Mouse (Mus musculus): ENCODE results near the gene Saysd1. TPM values are rescaled to one million over a fixed set of nuclear protein-coding genes. Genes with fewer than 3 reads are reported as not detected.

Saysd1 gene
- total RNA-seq, 2 experiments from 2014 or later, result 2.0 to 3.0 TPM

DNA sequence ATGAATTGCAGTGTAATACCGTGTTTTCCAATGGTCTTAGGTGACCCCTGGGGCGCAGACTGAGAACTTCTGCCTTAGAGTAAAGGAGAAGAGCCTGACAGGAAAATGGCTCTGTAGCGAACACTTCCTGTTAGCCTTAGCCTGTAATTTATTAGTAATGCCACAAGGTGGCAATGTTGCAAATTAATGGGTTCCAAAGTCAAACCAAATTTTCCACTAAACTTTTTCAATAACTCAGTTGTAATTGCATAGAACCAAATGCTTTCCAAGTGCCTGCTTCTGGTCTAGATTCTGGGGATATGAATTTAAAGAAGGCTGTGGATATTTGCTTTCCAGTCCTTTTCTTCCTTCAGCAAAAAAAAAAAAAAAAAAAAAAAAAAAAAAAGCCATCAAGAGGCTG lies 26.1 kb downstream of the Saysd1 start:
- no peak for DNase-seq

DNA sequence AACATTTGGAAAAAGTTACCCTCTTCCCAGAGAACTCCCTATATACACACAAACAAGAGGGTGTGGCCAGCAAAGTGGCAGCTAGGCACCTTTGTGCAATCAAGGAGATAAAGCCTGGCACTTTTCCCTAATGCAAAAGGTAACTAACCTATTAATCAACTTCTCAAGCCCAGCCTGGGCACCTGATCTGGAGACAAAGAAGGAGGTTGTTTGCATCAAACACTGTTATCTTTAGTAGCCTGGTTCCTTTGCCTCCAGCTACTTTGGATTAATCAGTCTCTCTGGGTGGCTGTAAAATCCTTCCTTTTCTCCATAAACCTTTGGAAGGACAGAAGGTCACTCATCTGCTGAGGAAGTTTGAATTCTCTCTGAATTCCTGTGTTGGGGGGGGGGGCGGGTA lies 27.4 kb downstream of the Saysd1 start:
- no peak for DNase-seq

DNA sequence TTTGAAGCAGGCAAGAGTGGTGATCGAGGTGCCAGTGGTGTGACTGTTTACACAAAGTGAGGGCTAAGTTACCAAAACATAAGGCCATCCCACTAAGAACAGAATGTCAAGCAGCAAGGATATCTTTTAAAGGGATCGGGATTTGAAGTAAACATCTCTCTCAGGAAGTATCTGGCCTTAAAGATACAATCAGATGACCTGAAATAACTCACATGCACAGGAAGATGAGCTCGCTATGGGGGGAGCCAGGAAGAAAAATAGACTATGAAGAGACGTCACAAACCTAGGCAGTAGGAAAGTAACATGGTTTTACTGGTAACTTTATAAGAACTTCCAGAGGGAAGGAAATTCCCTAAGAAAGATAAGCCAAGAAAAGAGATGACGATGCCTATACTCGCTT lies 32.1 kb downstream of the Saysd1 start:
- DNase-seq, result no peak

DNA sequence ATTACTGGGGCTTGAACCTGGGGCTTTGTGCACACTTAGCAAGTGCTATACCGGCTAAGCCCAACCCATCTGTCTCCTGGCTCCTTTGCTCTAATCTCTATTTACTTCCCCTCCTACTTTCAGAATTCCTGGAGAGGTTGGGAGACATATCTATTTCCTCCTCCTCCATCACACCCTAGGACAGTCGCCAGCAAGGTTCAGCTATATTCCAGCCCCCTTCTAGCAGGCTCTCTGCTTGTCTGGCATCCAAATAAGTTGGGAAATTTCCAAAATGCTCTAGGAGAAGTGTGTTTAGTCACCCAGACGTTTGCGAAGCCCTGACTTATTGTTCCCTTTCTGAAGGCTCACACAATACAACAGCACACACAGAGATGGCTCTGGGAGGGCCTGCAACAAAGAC lies 35.1 kb downstream of the Saysd1 start:
- DNase-seq, result no peak

DNA sequence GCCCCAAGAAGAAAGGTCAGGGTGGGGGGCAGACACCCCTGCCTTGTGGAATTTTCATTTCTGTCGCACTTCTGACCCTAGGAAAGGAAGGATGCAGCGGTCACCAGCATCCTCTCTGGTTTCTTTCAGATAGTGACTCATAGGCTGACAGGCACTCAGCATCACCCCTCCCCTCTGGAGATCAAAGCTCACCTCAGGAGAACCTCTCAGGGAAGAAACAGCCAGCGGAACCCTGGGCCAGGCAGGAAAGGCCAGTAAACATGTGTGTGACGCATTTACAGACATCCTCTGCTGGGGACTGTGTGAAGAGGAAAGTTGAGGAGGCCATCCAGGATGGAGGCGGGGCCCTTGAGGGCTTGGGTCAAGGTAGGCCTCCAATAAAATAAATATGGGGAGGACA lies 40.3 kb downstream of the Saysd1 start:
- no peak for DNase-seq

DNA sequence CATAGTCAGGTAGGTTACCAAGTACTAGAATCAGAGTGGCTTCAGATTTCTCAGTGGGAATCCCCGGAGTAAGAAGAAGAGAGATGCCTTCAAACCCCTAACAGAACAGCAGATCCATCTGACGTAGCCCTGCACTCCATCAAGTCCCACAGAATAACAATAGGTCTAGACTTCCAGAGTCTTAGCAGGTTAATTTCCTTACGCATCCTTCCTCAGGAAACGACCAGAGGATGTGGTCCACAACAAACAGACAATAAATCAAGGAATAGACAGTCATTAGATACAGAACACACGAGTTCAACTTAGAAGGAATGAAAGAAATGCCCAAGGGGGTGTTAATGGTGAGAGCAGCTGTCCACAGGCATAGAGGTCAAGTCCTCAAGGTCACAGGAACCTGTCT lies 43.4 kb downstream of the Saysd1 start:
- no peak for DNase-seq

DNA sequence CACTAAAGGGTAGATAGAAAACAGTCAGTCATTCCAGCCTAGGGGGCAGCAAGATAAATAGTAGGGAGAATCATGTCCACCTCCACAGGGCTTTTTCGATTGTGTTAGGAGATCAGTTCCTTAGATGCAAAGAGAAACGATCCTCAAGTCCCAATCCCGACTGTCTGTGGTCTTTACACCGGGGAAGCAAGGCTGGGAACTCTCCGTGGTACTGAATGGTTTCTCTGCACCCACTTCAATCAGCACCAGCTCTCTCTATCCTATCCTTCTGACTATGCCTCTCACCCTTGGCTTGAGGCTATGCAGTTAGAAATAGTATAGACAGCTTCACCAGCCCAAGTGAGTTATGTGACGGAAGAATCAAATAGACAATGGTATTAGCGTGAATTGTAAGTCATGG lies 44.8 kb downstream of the Saysd1 start:
- DNase-seq, result no peak

DNA sequence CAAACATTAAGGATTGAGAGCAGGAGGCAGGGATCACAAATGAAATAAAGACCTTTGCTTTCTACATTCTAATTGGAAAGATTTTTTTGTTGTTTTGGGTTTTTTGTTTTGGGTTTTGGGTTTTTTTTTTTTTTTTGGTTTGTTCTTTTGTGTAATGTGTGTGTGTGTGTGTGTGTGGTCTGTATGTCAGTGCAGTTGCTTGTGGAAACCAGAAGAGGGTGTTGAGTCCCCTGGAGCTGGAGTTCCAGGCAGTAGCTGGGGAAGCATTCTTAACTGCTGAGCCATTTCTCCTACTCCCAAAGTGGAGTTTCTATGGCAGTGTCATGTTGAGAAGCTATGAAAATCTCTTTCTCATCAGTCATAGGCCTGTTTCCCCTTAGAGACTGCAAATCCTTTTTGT lies 54.0 kb downstream of the Saysd1 start:
- no peak for DNase-seq

DNA sequence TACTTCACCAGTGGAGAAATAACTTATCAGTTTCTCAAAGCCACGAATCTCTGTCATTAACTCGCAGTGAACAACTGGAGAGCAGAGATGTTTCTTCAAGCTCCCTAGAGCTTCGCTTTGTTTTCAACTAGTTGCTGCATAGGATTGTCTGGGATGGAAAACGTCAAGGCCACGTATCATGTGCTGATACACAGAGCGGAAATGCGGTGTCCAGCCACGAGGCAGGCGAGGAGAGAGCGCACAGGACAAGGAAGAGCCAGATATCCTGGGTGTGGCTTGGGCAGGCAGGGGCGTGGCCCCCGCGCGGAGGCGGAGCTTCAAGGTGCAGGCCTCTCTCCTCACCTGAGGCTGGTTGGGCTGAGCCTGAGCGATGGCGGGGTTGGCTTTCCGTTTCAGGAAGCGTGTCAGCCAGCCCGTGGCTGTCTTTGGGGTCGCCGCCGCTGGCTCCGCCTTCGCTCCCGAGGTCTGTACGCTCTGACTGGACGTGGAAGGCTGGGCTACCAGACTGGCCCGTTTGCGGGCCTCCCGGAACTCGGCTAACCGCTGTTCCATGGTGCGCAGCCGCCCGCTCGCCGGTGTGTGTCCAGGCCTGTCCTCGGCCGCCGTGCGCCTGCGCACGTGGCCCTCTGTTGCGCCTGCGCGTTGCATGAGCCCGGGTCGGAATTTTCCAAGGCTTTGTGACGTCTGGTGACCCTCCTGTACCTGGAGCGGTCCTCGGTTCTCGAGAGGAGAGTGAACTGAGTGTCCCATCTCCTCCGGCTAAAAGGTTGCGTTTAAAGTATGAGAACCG lies 55.6 kb downstream of the Saysd1 start:
- peak; percentile 86 for DNase-seq

DNA sequence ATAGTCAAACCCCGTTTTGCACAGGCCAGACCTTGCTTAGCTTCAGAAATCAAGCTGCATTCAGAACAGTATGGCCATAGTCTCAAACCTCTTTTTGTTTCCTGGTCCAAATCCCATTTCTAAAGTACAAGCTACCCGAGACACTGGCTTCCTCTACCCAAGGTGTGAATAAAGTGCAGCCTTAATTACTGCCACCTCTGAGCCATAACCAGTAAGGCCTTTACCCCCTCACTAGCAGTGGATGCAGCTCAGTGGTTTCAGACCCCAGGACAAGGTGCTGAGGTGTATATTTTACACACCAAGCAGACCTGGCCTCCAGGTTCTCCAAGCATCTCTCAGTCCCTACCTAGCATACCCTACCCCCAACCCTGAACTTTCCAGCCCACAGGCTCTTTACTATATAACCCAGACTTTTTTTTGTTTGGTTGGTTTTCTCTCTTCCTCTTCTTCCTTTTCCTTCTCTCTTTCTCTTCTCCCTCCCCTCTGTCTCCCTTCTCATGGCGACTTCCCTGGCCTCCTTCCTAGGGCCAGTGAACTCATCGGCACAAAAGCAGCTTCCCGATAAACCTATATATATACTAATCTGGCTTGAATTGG lies 56.3 kb downstream of the Saysd1 start:
- DNase-seq, result no peak

DNA sequence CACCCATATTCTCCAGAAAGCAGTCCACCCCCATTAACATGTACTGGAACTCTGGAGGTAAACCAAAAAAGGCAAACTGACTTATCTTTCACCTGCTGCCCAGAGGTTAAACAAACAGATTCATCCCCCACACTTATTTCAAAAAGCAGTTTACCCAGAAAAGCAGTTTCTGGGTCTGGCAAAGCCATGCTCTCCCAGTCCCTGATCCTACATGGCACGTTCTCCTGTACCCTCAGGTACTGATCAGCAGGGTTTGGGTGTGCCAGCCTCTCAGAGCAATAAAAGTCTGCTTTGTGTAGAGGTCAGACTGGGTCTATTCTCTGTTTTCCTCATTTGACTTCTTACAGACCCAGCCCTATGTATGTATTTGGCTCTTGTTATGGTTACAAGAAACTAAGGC lies 57.2 kb downstream of the Saysd1 start:
- DNase-seq, result no peak

DNA sequence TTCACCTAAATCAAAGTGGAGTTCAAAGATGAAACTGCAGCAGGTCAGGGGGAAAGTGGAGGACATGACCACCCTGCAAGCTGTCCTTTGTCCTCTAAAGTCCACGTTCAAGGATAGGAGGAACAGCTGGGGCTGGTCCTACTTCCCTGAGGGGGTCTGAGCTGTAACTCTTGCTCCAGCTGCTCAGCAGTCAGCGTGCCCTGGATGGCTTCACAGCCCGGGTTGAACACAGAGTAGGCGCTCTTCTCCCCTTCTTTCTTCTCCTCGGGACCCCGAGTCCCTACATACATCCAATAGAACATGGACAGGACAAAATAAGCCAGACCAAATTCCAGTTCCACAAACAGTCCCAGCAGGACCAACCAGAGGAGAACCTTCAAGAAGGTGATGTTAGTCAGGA lies 61.2 kb downstream of the Saysd1 start:
- DNase-seq, result no peak

DNA sequence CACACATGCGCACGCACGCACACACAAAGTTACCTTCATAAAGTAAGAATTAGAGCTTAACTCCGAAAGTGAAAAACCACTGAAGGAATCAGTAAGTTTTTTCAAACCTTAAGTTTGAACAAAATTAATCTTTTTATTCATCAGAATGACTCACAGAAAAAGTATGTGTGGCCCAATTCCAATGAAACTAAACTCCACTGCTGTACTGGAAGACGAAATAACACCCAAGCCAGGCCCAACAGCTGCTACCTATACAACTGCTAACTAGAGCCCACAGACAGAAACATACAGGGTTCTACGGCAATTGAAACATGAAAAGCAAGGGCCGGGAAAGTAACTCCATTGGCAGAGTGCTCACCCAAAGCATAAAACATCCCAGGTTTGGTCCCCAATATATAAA lies 62.8 kb downstream of the Saysd1 start:
- DNase-seq, result no peak

DNA sequence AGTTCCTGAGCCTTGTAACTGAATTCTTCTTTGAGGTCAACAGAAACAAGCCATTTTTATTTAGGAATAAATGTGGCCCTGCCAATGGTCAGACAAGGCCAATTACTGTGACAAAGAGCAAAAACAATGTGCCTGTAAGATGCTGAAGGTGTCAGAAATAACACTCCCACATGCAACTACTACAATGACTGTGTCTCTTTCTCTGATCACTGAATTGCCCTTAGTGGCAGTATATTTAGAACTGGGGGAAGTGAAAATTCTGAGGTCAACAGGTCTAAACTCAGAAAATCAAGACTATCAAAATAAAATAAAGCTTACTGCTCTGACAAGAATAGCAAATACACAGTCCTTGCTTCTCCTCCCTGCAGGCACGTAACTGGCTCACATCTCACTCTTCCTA lies 63.6 kb downstream of the Saysd1 start:
- DNase-seq, result no peak

DNA sequence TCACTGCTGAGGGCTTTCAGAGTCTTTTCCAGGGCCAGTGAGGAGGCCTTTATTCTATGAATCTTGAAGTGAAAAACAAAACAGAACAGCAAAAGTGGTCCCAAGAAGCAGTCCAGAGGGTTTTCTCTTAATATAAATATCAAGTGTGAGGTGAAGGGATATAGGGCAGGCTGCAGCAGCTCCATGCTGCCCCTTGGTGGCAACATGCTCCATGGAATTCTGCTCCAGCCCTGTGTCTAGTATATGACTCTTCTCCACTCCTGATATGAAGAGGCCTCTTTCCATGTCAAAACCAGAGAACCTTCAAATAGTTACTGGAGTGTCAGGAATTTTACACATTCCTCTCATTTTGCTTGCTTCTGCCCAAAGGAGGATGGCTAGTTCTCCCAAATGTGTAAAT lies 67.7 kb downstream of the Saysd1 start:
- DNase-seq, result no peak

DNA sequence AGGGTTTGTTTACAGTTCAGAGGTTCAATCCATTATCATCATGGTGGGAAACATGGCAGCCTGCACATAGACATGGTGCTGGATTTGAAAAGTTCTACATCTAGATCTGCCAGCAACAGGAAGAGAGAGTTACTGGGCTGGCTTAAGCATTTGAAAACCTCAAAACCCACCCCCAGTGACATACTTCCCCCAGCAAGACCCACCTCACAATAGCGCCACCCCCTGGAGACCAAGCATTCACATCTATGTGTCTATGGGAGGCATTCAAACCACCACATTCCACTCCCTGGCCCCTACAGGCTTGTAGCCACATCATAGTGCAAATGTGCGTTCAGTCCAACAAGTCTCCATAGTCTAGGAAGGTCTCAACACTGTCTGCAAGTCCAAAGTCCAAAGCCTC lies 70.0 kb downstream of the Saysd1 start:
- DNase-seq, result no peak

DNA sequence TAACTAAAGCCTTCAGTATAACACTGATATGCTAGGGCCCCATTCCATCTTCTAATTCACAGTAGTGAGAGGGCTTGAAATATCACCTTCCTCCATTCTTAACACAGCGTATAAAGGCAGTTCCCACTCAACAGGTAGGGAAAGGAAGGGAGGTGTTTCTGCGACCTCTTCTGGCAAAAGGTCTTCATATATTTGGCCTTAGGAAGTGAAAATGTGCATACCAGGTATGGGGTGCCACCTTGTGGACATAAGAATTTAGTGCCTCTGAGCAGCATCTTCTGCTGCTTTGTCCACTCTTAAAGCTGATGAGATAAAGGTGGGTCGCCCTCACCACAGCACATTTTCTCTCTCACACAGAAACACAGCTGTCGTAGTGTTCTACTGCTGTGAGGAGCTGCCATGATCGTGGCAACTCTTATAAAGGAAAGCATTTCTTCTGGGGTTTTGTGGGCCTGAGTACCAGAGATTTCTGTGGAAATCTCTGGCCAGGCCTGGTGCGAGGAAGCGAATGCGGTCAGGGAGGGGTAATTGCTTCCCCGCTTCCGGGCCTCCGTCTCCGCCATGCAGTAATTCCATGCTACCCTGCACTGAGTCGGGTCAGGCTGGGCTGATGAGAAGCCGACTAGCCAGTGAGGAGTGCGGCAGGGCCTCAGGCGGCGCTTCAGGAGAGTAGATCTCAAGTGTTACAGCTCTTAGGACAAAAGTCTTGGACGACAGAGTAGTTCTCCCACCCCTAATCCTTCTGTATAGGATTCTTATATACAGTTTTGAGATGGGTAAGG lies 70.8 kb downstream of the Saysd1 start:
- peak; percentile 15 for DNase-seq

DNA sequence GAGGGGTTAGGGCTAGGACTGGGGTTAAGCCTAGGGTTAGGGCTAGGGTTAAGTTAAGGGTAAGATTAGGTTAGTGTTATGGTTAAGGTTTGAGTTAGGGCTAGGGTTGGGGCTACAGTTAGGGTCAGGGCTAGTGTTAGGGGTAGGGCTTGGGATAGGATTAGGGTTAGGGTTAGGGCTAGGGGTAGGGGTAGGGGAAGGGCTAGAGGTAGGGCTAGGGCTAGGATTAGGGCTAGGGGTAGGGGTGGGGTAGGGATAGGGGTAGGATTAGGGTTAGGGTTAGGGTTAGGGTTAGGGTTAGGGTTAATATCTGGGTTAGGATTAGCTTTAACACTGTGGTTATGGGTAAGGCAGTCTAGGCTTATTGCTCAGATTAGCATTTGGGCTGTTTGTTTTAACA lies 73.6 kb downstream of the Saysd1 start:
- no peak for DNase-seq

DNA sequence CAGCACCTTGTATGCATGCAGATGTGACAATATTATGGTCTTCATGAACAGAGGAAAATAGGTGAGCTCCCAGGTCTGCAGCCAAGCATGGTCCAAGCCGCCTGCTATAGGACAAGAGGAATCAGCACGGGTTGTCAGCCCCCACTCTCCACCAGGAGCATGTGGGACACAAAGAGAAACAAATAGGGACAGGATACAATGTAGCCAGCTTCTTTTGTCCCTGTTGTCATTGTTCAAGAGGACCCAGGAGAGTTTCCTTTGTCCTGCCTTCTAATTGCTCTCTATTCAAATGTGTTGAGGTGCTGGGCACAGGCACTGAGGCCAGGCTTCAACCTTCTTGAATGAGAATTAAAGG lies 89.9 kb downstream of the Saysd1 start:
- DNase-seq, result no peak

DNA sequence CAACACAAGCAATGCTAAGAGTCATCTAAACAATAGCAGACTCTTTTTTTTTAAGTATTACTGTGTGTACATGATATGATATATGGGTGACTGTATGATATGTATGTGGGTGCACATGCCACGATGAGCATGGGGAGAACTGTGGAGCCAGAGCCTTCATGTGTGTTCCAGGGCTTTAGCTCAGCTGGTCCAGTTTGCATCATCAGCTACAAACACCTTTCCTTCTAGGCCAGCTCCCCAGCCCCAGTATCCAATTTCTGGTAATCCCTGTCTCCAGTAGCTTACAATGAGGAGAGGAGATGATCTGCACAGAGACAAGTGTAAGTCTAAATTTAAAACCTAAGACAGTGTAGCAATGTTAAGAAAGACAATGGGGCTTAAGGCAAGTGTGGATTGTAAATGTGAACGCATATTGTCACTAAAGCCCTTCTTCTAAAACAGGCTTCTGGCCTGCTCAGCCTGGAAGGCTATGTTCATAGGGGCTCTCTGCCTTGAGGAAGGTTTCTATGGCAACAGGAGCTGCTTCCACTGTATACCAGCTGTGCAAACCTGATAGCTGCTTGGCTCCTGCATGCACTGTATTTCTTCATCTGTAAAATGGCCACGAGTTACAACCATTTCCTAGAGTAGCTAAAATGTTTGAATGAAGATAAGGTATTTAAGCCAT lies 90.4 kb downstream of the Saysd1 start:
- no peak for DNase-seq

DNA sequence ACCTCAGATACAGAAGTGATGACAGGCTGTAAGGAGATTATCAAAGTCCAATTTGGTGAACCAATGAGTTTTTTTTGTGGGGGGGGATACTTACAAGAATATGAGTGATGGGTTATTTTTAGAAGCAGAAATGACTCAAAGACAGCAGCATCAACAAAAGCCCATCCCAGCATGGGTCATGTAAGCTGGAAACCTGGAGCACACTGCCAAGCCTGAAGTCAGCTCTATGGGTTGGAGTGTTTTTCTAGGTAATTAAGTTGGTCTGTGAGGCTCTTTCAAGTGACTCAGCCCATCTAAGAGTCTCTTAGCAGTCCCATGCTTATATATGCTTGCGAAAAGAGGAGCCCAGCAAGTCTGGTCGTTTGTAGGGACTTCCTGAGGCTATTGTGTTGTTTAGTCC lies 91.0 kb downstream of the Saysd1 start:
- no peak for DNase-seq

DNA sequence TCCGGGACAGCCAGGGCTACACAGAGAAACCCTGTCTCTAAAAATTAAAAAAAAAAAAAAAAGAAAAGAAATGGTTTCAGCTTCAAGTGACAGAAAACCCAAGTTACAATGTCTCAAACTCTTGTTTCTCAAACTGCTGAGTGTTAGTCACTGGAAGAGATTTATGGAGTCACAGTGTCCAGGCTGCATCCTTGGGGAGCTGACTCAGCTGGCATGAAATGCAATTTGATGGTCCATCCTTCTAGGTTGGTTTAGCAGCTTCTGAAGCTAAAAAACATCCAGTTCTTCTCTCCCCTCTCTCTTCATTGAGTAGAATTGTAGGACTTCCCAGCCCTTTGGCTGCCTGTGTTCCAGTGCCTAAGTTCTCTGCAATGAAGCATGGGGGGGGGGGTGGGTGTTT lies 94.3 kb downstream of the Saysd1 start:
- no peak for DNase-seq

DNA sequence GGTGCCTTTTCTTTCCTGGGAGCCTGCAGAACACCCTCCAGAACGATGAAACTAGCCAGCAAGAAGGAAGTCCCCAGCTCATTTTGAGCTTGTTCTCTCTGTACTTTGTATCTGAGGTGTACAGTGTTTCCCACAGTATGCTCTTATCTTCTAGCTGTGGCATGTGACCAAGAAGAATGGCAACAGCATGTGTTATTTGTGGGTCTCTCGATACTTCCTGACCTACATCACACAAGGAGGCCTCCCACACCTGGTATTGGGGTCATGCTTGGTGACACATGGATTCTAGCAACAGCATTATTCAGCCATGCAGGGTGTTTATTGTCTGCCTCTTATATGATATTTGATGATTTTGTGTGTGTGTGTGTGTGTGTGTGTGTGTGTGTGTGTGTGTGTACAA lies 96.5 kb downstream of the Saysd1 start:
- no peak for DNase-seq

All from gastrocnemius, postnatal 25 days (tissue).